Mouse (Mus musculus) bone marrow macrophage, adult 2 months (primary cell): Measurements from ENCODE around the gene Umps. TPM values are rescaled to one million over a fixed set of nuclear protein-coding genes. Genes with fewer than 3 reads are reported as not detected.

ENCODE experiments used
- H3K27ac ChIP-seq: 2 replicates; pipeline ENCODE4 v1.5.1; 2012; ENCODE audit warnings: low read depth, low read length; ENCODE audit not compliant: insufficient read depth
- H3K4me1 ChIP-seq: 2 replicates; pipeline ENCODE4 v1.6.1; 2012; ENCODE audit warnings: low read length; ENCODE audit not compliant: control insufficient read depth, insufficient read depth
- H3K4me3 ChIP-seq: 2 replicates; pipeline ENCODE4 v1.5.1; 2012; ENCODE audit warnings: mild to moderate bottlenecking, low read length, moderate library complexity; ENCODE audit not compliant: insufficient read depth
- CTCF ChIP-seq: IDR thresholded peaks from 2 replicates; pipeline ENCODE4 v1.5.1; 2012; ENCODE audit warnings: low read depth, mild to moderate bottlenecking, low read length, moderate library complexity
- POLR2A ChIP-seq: IDR thresholded peaks from 2 replicates; pipeline ENCODE4 v1.6.1; 2012; ENCODE audit warnings: mild to moderate bottlenecking, low read depth, low read length, borderline replicate concordance
- polyA plus RNA-seq: library from polyadenylated mRNA; stranded (reverse); fragments of >200 nt; gene quantifications from 2 replicates; pipeline ENCODE4 v1.2.4, GENCODE M21; 2012; ENCODE audit not compliant: missing spikeins, insufficient read depth, insufficient read length

Gene Umps
- 9.2 and 11.6 TPM in 2 replicates for polyA plus RNA-seq

DNA sequence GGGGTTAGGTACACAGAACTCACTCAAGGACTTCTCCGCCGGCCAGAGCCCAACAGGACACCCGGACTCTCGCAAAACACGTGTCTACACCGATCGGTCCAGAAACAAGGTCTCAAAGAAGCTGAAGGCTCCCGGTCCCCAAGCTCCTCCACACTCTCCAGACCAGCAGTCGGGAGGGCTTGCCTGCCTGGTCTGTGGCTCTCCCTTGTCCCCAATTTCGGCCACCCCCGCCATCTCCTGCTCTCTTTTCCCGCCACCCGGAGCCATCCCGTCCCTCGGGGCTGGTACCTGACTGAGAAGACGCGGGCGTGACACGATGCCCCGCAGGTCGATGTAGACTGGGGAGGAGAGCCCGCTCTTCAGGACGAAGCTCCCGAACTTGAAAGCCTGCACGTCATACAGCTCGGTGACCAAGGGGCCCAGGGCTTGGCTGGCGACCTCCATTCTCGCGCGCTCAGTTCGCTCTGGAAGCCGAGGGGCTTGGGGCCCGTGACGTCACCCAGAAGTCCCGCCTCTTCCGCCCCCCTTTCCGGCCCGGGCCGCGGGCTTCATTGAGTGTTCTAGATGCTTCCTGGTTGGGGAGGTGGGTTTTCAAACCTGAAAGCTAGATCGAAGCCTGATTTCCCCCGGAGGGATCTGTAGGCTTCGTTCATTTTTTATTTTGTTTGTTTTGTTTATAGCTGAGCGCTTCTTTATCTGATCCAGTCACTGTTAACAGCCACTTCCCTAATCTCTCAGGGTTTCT, at the start of gene Umps:
Gene Umps (minus strand): TSS at position 501 of the 745 bp plus-strand sequence.
- Histone ChIP-seq H3K4me1 (peaks cover 5% of the 10 kb centered on the region), H3K27ac (peak within 1 kb of the TSS; percentile 41), H3K4me3 (peak within 1 kb of the TSS; percentile 97)
- TF ChIP-seq POLR2A (0 out of 2 replicates have a peak, but pooled peaks have one; percentile 11), CTCF (no peak)

DNA sequence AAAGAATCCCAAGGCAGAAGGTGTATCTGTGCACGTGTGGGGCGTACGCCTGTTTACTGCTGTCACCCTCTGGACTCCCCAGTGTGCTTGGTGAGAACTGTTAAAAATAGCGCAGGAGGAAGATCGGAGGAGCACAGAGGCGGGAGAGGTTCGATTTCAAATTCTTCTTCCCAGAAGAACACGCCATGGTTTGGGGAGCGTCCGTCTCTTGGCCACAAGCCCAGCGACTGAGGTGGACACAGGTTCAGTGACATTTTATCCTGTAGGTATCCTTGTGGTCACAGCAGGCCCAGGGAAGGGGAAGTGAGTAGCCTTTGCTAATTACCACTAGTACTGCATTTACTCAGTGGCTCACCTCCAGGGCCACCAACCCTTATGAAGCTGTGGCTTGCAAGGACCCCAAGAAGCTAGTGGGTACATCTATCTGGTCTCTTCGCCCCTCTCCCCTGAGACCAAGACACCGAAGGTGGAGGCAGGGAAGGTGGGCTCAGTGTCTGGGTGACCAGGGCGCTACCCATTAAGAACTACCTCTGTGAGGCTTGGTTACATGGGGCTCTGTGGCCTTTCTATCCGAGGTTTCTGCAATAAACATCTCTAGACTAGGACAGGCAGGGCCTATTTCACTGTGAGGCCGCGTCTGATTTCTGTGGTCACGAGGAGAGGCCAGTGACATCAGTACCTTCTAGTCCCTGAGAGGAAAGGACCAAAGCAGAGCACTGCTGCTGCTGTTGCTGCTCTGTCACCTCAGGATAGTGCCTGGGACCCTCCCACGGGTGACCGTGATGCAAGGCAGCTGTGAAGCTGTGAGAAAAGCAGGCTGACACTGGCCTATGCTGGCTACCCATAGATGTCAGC, 45.4 kb upstream of the Umps start:
- Histone ChIP-seq H3K4me3 (no peak overlapping the region), H3K4me1 (no peaks in the 10 kb centered on the region), H3K27ac (no peak overlapping the region)
- no peak for TF ChIP-seq POLR2A
- TF ChIP-seq CTCF, result no peak

DNA sequence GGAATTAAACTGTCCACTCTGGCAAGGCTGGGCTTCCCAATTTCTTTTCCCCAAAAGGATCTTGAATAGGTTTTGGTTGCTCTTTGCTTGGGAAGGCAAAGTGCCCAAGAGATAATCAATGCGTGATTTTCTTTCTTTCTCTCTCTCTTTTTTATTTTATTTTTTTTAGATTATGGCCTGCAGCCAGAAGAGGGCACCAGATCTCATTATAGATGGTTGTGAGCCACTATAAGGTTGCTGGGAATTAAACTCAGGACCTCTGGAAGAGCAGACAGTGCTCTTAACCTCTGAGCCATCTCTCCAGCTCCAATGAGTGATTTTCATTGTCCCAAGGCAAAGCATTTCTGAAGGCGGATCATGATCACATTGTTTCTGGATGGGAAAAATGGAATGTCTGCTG, 42.7 kb upstream of the Umps start:
- H3K4me1 ChIP-seq, result no peaks in the 10 kb centered on the region
- no peak overlapping the region for H3K27ac ChIP-seq
- H3K4me3 ChIP-seq, result no peak overlapping the region
- no peak for TF ChIP-seq POLR2A
- TF ChIP-seq CTCF, result no peak

DNA sequence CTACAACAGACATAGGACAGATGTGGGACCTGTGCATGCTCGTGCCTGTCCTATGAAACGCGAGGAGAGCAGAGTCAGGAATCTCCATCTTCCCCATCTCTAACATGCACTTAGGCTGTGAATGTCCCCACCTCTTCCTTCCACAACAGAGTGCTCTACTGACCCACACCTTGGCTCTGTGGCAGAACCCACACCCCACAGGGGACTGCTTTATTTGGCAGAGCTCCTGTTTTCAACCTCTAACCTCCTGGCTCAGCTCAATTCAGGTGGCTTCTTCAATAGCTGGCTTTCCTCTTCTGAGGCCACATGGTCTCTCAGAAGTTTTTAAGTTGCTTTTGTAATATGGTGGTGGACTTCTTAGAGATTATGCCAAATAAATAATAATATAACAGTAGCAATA, 39.1 kb upstream of the Umps start:
- Histone ChIP-seq H3K4me3 (no peak overlapping the region), H3K27ac (no peak overlapping the region), H3K4me1 (no peaks in the 10 kb centered on the region)
- no peak for TF ChIP-seq CTCF
- no peak for TF ChIP-seq POLR2A

DNA sequence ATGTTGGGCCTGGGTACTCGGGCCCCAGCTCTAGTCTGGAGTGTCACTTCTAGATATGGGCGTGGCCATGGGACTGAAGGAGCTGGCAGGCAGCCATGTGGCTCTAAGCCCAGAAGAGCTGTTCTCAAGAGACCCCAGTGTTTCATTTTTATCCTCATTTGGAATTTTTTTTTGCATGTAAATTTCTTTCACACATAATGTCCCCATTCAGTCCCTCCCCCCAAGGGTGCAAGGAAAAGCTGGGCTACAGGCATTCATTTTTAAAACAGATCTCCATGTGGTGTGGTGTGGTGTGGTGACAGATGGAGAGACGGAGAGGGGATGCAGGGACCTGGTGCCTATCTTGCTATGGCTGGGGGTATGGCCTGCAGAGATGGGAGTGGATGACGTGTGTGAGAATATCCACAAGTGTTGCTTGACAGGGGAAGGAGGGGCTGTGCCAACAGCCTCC, 37.3 kb upstream of the Umps start:
- H3K27ac ChIP-seq, result no peak overlapping the region
- peaks cover 3% of the 10 kb centered on the region; the same call in 1 of the 2 replicates for H3K4me1 ChIP-seq

DNA sequence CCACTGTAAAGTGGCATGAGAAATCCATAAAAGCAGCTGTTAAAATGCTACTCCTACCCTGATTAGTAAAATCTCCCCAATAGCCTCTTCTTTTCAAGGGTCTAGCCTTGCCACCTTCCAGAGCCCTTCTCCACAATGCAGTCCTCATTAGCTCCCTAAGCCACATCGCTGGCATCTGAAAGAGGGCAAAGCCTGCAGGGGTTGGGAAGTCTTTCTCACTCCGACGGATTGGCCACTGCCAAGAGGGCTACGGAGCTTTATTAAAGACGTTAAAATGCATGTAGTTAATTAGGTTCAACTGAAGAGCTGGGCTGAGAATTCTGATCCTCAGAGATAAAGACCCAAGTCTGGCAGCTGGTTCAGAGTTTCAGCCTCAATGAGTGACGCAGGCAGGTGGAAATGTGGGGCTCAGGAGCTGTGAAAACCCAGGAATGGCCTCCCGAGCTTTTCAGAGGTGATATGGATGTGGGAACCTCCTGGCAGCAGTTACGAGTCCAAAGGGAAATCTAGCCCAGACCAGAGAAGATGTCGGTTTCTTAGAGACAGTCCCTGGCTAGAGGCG, 36.8 kb upstream of the Umps start:
- Histone ChIP-seq H3K4me3 (no peak overlapping the region), H3K4me1 (peaks cover 3% of the 10 kb centered on the region; the same call in 1 of the 2 replicates)
- no peak for TF ChIP-seq CTCF
- no peak for TF ChIP-seq POLR2A

More for the DNA sequence above, 37.3 kb upstream of the Umps start:
- H3K4me3 ChIP-seq, result no peak overlapping the region
- no peak for TF ChIP-seq CTCF
- no peak for TF ChIP-seq POLR2A

DNA sequence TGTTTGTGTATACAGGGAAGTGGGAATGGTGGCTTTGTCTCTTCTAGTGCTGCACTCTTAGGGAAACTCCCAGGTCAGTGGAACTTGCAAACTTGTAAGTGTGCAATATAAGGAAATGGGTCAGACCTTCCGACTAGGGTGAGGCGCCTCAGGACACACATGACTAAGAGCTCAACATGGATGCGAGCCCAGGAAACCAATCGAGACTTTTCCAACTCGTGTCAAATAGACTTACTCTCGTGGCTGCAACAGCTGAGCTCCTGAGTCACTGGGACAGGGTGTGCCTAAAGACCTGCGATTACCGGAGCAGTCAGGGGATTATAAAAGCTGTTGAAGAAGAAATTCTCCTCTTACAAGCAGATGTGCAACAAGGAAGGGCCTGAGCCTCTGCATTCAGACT, 33.9 kb upstream of the Umps start:
- Histone ChIP-seq H3K4me1 (peaks cover 3% of the 10 kb centered on the region; the same call in 1 of the 2 replicates), H3K27ac (no peak overlapping the region), H3K4me3 (no peak overlapping the region)
- TF ChIP-seq CTCF, result no peak
- TF ChIP-seq POLR2A, result no peak

More for the DNA sequence above, 36.8 kb upstream of the Umps start:
- no peak overlapping the region for H3K27ac ChIP-seq

DNA sequence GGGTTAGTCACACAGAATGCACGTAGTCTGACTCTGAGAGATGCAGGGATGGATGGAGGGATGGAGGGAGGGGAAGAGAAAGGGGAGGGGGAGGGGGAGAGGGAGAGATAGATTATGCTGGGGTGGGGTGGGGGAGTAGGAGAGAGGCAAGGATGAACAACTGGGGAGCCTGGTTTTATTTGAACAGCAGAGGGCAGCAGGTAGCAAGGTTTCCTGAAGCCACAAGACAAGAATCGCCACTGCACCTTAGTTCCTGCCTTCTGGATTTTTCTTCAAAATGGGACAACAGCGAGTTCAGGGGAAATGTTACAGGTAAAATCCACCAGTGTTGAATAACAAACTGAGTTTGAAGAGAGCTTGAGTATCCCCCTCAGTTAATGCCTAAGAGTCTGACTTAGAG, 32.5 kb upstream of the Umps start:
- Histone ChIP-seq H3K4me3 (no peak overlapping the region), H3K4me1 (peaks cover 3% of the 10 kb centered on the region; the same call in 1 of the 2 replicates), H3K27ac (no peak overlapping the region)
- TF ChIP-seq POLR2A (no peak), CTCF (peak; percentile 24; the same call in 1 of the 2 replicates)

DNA sequence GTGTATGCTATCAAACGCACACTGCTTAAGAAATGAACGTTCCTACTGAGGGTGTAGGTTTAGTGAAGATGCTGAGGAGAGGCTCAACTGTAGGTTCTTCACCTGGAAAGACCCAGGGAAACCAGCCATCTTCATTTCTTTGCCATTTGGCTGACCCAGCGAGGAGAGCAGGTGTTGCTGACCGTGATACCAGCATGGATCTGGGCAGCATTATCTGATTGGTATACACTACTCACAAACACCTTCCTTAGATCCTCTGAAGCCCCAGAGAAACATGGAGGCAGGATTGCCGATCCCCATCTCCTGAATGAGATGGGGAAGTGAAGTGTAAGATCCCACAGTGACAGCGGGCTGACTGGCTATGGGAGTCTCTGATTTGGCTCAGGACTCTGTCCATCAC, 31.2 kb upstream of the Umps start:
- Histone ChIP-seq H3K4me1 (peaks cover 3% of the 10 kb centered on the region; the same call in 1 of the 2 replicates), H3K27ac (no peak overlapping the region), H3K4me3 (no peak overlapping the region)
- TF ChIP-seq CTCF (no peak), POLR2A (no peak)

DNA sequence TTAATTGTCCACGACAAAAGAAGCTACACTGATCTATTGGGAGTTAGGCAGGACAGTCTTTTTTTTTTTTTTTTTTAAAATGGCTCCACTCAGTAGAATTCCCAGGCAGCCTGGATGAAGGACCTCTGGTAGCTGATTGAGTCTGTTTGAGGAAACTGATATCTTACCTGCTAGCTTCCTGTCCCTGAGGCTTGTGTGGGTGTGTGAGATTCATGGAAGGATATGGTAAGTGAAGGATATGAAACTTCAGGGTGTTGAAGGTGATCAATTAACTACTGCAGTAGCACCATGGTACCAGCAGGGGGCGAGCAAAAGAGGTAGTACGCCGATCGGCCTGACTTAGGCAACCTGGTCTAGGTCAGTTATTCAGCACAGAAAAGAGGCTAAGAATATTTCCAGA, 29.2 kb upstream of the Umps start:
- TF ChIP-seq CTCF (peak; percentile 60), POLR2A (no peak)
- Histone ChIP-seq H3K4me3 (no peak overlapping the region), H3K27ac (no peak overlapping the region), H3K4me1 (peaks cover 3% of the 10 kb centered on the region; the same call in 1 of the 2 replicates)
